Mouse (Mus musculus) cerebellum, adult 9-10 months (tissue): ENCODE results near the gene Ppm1n.

Experiments used
- DNase-seq: peaks from one replicate; pipeline ENCODE4 v3.0.0; 2022

Gene Ppm1n

GRCm38 (mm10) chr7:19242005-19242404, 37.9 kb downstream of the Ppm1n start:
- no peak for DNase-seq

GRCm38 (mm10) chr7:19240905-19241463, 38.9 kb downstream of the Ppm1n start:
- DNase-seq = no peak

- no peak for DNase-seq
Observed at GRCm38 (mm10) chr7:19239986-19240385, 39.9 kb downstream of the Ppm1n start.

GRCm38 (mm10) chr7:19239423-19239822, 40.4 kb downstream of the Ppm1n start:
- peak; percentile 92 for DNase-seq

GRCm38 (mm10) chr7:19238344-19238743, 41.5 kb downstream of the Ppm1n start:
- DNase-seq = no peak

GRCm38 (mm10) chr7:19236411-19236810, 43.5 kb downstream of the Ppm1n start:
- no peak for DNase-seq

- DNase-seq = no peak
Observed at GRCm38 (mm10) chr7:19235092-19235671, 44.7 kb downstream of the Ppm1n start.

GRCm38 (mm10) chr7:19234652-19235051, 45.2 kb downstream of the Ppm1n start:
- no peak for DNase-seq

GRCm38 (mm10) chr7:19231849-19232248, 48.0 kb downstream of the Ppm1n start:
- DNase-seq = no peak

- DNase-seq = no peak
Observed at GRCm38 (mm10) chr7:19230899-19231298, 49.0 kb downstream of the Ppm1n start.

- peak; percentile 57 for DNase-seq
Observed at GRCm38 (mm10) chr7:19230041-19230580, 49.8 kb downstream of the Ppm1n start.

GRCm38 (mm10) chr7:19229404-19229803, 50.5 kb downstream of the Ppm1n start:
- peak; percentile 57 for DNase-seq

GRCm38 (mm10) chr7:19228793-19229148, 51.1 kb downstream of the Ppm1n start:
- DNase-seq = no peak

- peak; percentile 100 for DNase-seq
Observed at GRCm38 (mm10) chr7:19227883-19228792, 51.7 kb downstream of the Ppm1n start, which contains the start of gene Opa3. Gene Opa3 (plus strand): TSS chr7:19228334.

GRCm38 (mm10) chr7:19226817-19227797, 52.8 kb downstream of the Ppm1n start:
- DNase-seq = peak; percentile 77
